Mouse (Mus musculus) hematopoietic stem cell, adult 5-6 weeks (primary cell): ENCODE data around the gene Utp4. TPM values are rescaled to one million over a fixed set of nuclear protein-coding genes. Genes with fewer than 3 reads are reported as not detected.

Experiments
- ATAC-seq, 2 experiments: fragments of 125-278 bp in 1 of 2; replicated peaks in 1 of 2; 2 replicates each; pipeline ENCODE4 v1.8.0; 2016 to 2017; ENCODE audit warnings: inconsistent platforms in 2 of 2, mild to moderate bottlenecking in 2 of 2, moderate number of reproducible peaks in 2 of 2, low read depth in 1 of 2, moderate TSS enrichment in 1 of 2; ENCODE audit not compliant: low FRiP score in 2 of 2, poor library complexity in 2 of 2, severe bottlenecking in 2 of 2, insufficient read depth in 1 of 2, low TSS enrichment in 1 of 2
- total RNA-seq: library from RNA; stranded (forward); fragments of 172-1452, 232-1000 nt; gene quantifications from 2 replicates; pipeline ENCODE4 v1.2.3, GENCODE M21; 2017

Utp4 gene
- total RNA-seq, 1 experiment from 2014 or later: 37.9 TPM

GRCm38 (mm10) chr8:106932376-106933065 lies 39.1 kb downstream of the Utp4 start:
- ATAC-seq: no peak

DNA sequence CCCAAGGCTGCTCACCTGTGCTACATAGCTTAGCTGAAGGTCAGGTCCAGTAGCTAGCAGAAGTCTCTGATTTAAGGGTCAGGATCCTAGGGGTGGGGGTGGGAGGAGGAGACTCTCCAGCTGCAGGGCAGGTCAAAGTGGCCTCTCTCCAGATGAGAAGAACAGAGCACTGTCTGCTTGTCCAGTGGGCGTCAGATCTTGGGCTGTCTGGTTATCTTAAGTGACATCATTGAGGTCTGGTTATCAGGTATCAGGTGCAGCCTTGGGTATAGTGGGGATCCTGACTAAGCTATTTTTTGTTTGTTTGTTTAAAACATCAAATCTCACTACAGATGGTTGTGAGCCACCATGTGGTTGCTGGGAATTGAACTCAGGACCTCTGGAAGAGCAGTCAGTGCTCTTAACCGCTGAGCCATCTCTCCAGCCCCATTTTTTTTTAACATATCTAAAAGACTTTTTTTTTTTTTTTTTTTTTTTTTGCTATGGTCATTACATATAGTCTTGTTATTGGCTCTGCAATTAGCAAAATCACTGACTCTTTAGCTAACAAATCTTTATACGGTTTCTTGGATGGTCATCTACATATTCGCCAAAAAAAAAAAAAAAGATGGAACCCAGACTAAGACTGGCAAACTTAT lies 40.2 kb downstream of the Utp4 start:
- ATAC-seq: no peak

DNA sequence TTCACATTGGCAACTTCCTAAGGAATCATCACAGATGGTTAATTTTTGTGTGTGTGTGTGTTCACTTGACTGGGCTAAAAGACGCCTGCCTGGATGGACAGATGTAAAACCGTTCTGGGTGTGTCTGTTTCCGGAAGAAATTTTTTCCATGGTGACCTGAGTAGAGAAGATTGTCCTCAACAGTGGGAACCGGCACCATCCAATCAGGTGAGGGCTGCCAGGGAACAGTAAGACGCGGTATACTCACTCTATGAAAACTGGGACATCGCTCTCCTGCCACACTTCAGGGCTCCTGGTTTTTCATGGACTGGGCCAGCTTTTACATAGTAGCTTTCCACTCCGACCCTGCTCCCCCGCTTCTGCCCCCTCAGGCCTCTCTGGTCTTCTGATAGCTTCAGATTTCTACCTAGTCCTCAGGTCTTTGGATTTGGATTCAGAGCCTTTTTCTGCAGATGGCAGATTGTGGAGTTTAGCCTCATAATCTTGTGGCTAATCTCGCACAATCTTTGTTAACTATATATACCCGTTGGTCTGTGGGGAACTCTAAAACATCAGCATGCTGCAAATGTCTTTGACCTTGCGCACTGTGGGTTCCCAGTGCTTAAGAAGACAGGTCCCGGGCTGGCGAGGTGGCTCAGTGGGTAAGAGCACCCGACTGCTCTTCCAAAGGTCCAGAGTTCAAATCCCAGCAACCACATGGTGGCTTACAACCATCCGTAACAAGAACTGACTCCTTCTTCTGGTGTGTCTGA lies 41.0 kb downstream of the Utp4 start:
- no peak for ATAC-seq

DNA sequence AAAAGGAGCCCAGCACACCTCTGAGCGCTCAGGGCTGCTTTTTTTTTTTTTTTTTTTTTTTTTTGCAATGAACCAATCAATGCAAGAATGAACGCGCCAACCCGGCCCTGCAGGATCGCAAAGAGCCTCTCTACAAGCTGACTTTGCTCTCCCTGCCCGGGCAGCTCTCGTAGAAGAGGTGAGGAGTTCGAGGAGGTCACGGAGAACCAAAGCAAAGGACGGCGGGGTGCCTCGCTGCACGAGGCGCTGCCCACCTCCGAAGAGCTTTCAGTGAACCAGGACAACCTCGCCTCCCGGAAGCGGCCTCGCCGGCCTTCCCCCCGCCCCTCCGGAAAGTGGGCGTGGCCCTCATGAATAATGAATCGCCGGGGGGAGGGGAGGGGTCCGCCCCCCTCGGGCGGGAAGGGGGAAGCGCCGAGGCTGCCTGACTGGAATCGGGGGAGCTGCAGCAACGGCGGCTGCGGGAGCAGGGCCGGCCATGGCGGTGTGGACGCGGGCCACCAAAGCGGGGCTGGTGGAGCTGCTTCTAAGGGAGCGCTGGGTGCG lies 42.0 kb downstream of the Utp4 start, which contains the start of gene Sntb2:
Gene Sntb2, plus strand, starts transcription at position 427 of the 546 bp plus-strand sequence.
- peak; percentile 58 to 82 for ATAC-seq

DNA sequence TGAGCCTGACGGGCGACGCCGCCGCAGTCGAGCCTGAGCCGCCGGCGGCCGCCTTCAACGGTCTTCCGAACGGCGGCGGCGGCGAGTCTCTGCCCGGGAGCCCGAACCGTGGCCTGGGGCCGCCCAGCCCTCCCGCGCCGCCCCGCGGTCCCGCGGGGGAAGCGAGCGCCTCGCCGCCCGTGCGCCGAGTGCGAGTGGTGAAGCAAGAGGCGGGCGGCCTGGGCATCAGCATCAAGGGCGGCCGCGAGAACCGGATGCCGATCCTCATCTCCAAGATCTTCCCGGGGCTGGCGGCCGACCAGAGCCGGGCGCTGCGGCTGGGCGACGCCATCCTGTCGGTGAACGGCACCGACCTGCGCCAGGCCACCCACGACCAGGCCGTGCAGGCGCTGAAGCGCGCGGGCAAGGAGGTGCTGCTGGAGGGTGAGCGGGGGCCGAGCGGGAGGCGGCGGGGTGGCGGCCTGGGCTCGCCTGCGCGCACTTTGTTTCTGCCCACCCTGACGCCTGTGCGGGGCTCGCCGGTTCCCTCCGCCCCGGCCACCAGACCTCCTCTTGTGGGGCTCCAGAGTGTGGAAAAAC lies 42.6 kb downstream of the Utp4 start:
- peak in 1 of 2 experiments; percentile 30; a peak in 2 of 4 replicates for ATAC-seq

DNA sequence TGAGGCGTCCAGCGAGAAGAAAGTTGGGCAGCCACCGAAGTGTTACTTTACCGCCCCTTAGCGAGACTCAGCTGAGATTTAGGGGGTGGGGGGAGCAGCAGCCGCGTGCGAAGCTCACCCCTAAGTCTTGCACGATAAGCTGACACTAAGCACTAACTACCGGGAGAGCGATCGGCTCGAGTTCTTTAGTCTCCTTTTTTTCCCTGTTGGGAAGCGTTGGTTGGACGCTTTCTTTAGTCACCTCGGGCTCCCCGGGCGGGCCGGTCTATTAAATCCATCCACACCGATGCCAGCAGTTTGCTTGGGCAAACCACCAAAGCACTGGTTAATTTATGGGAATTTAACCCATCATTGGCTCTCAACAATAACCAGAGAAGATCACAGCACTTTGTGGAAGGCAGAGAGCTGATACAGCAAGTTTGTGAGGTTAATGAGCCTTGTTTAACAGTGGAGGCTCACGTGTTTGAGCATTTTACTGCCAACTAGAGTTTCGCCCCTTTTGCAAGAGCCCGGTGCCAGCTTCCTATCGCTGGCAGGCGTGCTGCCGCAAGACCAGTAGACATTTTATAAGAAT lies 43.1 kb downstream of the Utp4 start:
- ATAC-seq: 0 out of 4 replicates have a peak, but pooled peaks of 1 of the 2 experiments have one; percentile 43

DNA sequence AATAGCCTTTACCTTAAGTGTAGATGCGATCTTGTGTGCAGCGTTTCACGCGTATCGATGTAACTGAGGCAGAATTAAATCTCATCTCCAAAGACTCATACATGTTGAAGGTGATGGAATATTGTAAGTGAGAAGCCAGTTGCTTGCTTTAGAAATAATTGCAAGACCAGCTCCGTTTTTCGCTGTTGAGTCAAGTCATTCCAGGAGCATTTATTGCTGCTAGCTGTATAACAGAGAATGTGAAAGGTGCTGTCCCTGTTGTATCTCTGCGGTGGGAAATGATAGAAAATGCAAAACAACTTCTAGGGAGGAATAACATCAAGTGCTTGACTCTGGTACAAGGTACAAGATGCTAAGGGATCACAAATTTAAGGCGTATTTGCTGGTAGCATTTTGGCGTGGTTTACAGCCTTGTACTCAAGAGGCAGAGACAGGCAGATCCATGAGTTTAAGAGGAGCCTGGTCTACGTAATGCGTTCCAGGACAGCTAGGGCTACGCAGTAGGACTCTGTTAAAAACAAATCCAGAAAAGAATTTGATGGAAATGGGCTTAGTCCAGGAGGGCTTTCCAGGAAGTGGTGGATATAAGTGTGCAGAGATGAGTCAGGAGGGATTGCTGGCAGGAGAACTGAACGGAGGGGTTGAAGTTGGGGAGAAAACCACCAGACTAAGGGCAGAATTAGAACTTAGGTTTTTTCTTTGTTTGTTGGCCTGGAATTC lies 43.8 kb downstream of the Utp4 start:
- no peak for ATAC-seq

DNA sequence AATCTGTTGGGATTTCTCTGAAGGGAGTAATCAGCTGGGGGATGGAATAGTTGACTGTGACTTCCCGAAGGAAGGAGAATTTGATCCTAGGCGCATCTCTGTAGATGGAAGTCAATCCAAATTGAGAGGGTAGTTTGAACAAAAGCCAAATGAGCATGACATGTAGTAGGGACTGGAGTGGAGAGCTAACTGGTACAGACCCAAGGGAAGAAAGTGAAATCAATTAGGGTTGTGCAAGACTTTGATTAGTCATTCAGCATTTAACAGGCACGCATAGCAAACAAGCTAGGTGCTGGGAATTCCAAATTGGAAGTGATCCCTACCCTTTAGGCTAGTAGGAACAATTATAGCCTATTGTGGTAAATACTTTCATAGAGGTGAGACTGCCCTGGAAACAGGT lies 48.4 kb downstream of the Utp4 start:
- ATAC-seq: no peak

GRCm38 (mm10) chr8:106943874-106944418 lies 50.5 kb downstream of the Utp4 start:
- no peak for ATAC-seq

- no peak for ATAC-seq
Observed at GRCm38 (mm10) chr8:106944756-106945155, 51.3 kb downstream of the Utp4 start.

DNA sequence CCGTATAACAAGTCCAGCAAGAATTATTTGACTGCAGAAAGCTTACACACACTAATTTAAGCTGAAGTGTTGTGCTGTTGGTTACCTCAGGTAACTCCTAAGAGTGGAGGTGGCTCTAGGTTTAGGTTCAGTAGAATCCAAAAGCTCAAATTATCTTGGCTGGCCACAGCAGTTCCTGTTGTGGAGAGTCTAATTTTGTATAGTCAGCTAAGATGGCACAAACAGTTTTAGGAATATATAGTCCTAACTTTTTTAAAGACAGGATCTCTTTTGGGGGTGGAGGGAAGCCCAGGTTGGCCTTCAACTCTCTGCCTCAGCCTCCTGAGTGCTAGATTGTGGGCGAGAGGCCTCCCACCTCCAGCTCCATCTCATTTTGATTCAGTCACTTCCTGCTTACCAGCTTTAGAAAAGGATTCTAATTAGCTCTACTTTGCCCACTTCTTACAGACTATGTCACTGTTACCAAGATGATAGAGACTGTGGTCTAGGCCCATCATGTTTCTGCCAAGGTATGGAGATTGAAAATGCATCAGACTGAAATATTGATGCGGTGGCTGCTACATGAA lies 55.3 kb downstream of the Utp4 start:
- no peak for ATAC-seq

GRCm38 (mm10) chr8:106951707-106952106 lies 58.3 kb downstream of the Utp4 start:
- ATAC-seq: no peak

GRCm38 (mm10) chr8:106953571-106953970 lies 60.1 kb downstream of the Utp4 start:
- no peak for ATAC-seq

DNA sequence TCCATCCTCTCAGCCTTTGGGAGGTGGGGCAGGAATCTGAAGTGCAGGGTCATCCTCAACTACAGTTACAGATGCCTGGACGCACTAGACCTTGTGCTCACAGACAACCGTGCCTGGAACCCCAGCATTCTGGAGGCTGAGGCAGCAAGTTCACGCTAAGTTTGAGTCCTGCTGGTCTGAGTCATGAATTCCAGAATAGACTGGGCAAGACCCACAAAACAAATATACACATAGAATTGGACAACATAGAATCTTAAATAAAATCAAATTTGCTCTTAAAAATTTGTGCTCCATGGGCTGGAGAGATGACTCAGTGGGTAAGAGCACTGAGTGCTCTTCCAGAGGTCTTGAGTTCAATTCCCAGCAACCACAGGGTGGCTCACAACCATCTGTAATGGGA lies 63.6 kb downstream of the Utp4 start:
- ATAC-seq: no peak

DNA sequence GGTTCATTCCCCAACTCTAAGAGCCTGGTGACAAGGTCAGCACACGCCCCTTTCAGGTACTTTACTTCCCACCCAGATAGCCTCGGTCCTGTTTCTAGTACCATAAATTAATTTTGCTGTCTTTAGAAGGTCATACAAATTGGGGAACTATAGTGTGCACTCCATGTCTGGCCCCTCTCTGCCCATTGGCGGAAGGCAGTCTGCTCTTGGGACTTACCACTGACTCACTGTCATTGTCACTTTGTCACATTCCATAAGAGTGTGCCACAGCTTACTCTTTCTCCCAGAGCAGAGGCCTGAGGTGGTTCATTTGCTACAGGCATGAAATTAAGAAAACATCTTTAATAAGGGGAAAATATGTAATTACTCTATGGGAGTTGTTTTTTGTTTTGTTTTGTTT lies 64.8 kb downstream of the Utp4 start:
- ATAC-seq: peak in 1 of 2 experiments; percentile 21; a peak in 1 of 4 replicates

DNA sequence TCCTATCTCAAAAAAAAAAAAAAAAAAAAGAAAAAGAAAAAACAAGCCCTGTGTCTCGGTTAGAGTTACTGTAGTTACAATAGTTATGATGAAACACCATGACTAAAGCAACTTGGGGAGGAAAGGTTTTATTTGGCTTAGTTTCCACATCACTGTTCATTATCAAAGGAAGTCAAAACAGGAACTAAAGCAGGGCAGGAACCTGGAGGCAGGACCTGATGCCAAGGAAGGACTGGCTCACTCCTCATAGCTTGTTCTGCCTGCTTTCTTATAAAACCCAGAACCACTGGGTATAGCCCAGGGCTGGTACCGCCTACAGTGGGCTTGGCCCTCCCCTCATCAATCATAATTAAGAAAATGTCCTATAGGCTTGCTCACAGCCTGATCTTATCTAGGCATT lies 66.2 kb downstream of the Utp4 start:
- peak; percentile 42 to 74; a peak in 1 of 4 replicates for ATAC-seq
